Mouse (Mus musculus) lung, adult 2 months (tissue): ENCODE data around the gene Reg3b.

Experiments used
- CTCF ChIP-seq: fragments of 200-500 bp; IDR thresholded peaks from 2 replicates; pipeline ENCODE4 v1.5.1; 2011; ENCODE audit warnings: mild to moderate bottlenecking, low read length, control low read depth; ENCODE audit not compliant: insufficient read depth
- POLR2A ChIP-seq: fragments of 200-500 bp; IDR thresholded peaks from 2 replicates; pipeline ENCODE4 v1.6.1; 2011; ENCODE audit warnings: low read depth, mild to moderate bottlenecking, control low read depth, low read length, borderline replicate concordance; ENCODE audit errors: extremely low read depth

GRCm38 (mm10) chr6:78329166-78329565 is 41.3 kb upstream of the Reg3b start:
- no peak for TF ChIP-seq CTCF
- no peak for TF ChIP-seq POLR2A
